11 mouse cellular contexts compared by ENCODE assay signal in the genomic region with DNA sequence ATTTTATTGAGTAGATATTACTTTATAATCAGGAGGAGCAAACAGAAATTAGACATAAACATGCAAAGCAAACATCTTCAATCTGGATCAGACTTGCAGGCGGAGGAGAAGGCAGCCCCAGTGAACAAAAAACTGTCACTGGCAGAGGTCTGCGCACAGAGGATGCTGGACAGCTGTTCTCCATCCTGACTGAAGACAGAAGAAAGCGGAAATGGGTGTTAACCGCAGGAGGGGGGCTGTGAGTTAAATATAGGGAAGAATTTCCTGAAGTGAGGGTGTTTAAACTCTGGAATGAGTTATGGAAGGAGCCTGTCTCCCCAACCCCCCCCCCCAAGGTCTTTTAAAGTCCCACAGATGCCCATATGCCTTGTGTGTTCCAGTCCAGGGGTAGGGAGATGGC.
DNase-seq lines count a peak whose midpoint lies in the region; ATAC-seq and TF ChIP-seq lines count a peak whose summit lies in the region.
"Had no signal": no experiment of that assay in that cellular context is flagged by ENCODE, and none has a peak within 500 bp of the region (broad histone marks: within the 10 kb centered on the region; RNA-seq: fewer than 3 reads in every experiment).

No protein-coding gene starts in this region.

- H3K27ac ChIP-seq in liver, adult 2 months (replicated peaks; ENCODE audit: insufficient read depth, low read depth, low read length), result no peak overlapping the region
- H3K27ac ChIP-seq in stomach, embryonic 16.5 days (ENCODE audit: low read length), result peak overlapping the region; percentile 50
- H3K27ac ChIP-seq in midbrain, embryonic 11.5 days (ENCODE audit: low read depth, low read length), result no peak overlapping the region
- no peak overlapping the region for H3K27ac ChIP-seq in forebrain, embryonic 14.5 days (ENCODE audit: low read depth, low read length)

- H3K4me2 ChIP-seq in stomach, embryonic 16.5 days (ENCODE audit: low read depth, low read length), result no peak overlapping the region
- no peak overlapping the region for H3K4me2 ChIP-seq in midbrain, embryonic 11.5 days
- no peak overlapping the region for H3K4me2 ChIP-seq in forebrain, embryonic 14.5 days (ENCODE audit: low read length)

- no peak for TF ChIP-seq POLR2A in liver, adult 2 months (IDR thresholded peaks at IDR 0.05; ENCODE audit: extremely low read depth, insufficient read depth, low read length)

- H3K36me3 ChIP-seq in liver, adult 2 months (ENCODE audit: control insufficient read depth, insufficient read depth, low read length), result no peaks in the 10 kb centered on the region; the same call in 1 of the 2 replicates
- no peaks in the 10 kb centered on the region for H3K36me3 ChIP-seq in stomach, embryonic 16.5 days (ENCODE audit: control insufficient read depth, insufficient read depth, low read length)
- no peaks in the 10 kb centered on the region for H3K36me3 ChIP-seq in midbrain, embryonic 11.5 days (ENCODE audit: control insufficient read depth, insufficient read depth, low read length)
- H3K36me3 ChIP-seq in forebrain, embryonic 14.5 days (ENCODE audit: control insufficient read depth, insufficient read depth, low read length), result no peaks in the 10 kb centered on the region

- intact Hi-C loops in heart, postnatal 14 days (cut with DNase I), result no loop called here

- DNase-seq in liver, adult 2 months (ENCODE audit: extremely low read depth, low read depth, low spot score), result peak; percentile 21
- no peak for DNase-seq in liver
- peak; percentile 31 to 57 for DNase-seq in heart, postnatal 14 days
- DNase-seq in kidney, postnatal 4 days, result peak; percentile 68 to 80
- DNase-seq in midbrain, embryonic 11.5 days (ENCODE audit: low spot score, missing footprints), result no peak
- DNase-seq in spleen, adult 12 weeks (ENCODE audit: low spot score), result no peak
- no peak for DNase-seq in forebrain, embryonic 14.5 days (ENCODE audit: low spot score)
- DNase-seq: cerebellum, postnatal 25 days; layer of hippocampus, postnatal 36 days had no signal

- H3K79me2 ChIP-seq in liver, adult 2 months (ENCODE audit: control insufficient read depth, insufficient read depth, low read length), result no peaks in the 10 kb centered on the region; the same call in 1 of the 2 replicates

- no peak overlapping the region for H3K9ac ChIP-seq in liver, adult 2 months (ENCODE audit: low read depth, low read length)
- H3K9ac ChIP-seq in stomach, embryonic 16.5 days (ENCODE audit: low read length), result no peak overlapping the region
- no peak overlapping the region for H3K9ac ChIP-seq in midbrain, embryonic 11.5 days (ENCODE audit: low read length)
- no peak overlapping the region for H3K9ac ChIP-seq in forebrain, embryonic 14.5 days (ENCODE audit: low read length)

- H3K9me3 ChIP-seq in stomach, embryonic 16.5 days (replicated peaks; ENCODE audit: control insufficient read depth, low read length), result peaks cover 5% of the 10 kb centered on the region; the same call in 1 of the 2 replicates
- no peaks in the 10 kb centered on the region for H3K9me3 ChIP-seq in midbrain, embryonic 11.5 days (ENCODE audit: control insufficient read depth, low read length)
- no peaks in the 10 kb centered on the region for H3K9me3 ChIP-seq in forebrain, embryonic 14.5 days (replicated peaks; ENCODE audit: control insufficient read depth, low read length)

- H3K4me1 ChIP-seq in liver, adult 2 months (ENCODE audit: control insufficient read depth, insufficient read depth, low read length), result peaks cover 10% of the 10 kb centered on the region; the same call in 1 of the 2 replicates
- peaks cover 43% of the 10 kb centered on the region for H3K4me1 ChIP-seq in stomach, embryonic 16.5 days (ENCODE audit: control insufficient read depth, insufficient read depth, low read length)
- H3K4me1 ChIP-seq in midbrain, embryonic 11.5 days (ENCODE audit: control insufficient read depth, insufficient read depth, low read length), result peaks cover 3% of the 10 kb centered on the region; the same call in 1 of the 2 replicates
- H3K4me1 ChIP-seq in forebrain, embryonic 14.5 days (ENCODE audit: control insufficient read depth, insufficient read depth, low read length), result no peaks in the 10 kb centered on the region; the same call in 1 of the 2 replicates

- WGBS in liver, adult 2 months, result 86% methylated on average over 4 of the region's 4 CpGs
- WGBS in stomach, embryonic 16.5 days, result 43% methylated on average over 4 of the region's 4 CpGs
- 87% methylated on average over 4 of the region's 4 CpGs for WGBS in midbrain, embryonic 11.5 days
- 93% methylated on average over 4 of the region's 4 CpGs for WGBS in forebrain, embryonic 14.5 days

- no peaks in the 10 kb centered on the region for H3K27me3 ChIP-seq in liver, adult 2 months (ENCODE audit: control insufficient read depth, insufficient read depth, low read length)
- H3K27me3 ChIP-seq in stomach, embryonic 16.5 days (ENCODE audit: control insufficient read depth, insufficient read depth, low read length), result no peaks in the 10 kb centered on the region
- H3K27me3 ChIP-seq in midbrain, embryonic 11.5 days (ENCODE audit: control insufficient read depth, insufficient read depth, low read length), result no peaks in the 10 kb centered on the region
- H3K27me3 ChIP-seq in forebrain, embryonic 14.5 days (replicated peaks; ENCODE audit: control insufficient read depth, insufficient read depth, low read length), result no peaks in the 10 kb centered on the region
- H3K27me3 ChIP-seq: Patski had no signal

- peak; percentile 72 for ATAC-seq in stomach, embryonic 16.5 days (ENCODE audit: insufficient read depth, low FRiP score)
- ATAC-seq in midbrain, embryonic 11.5 days (ENCODE audit: low FRiP score), result no peak
- ATAC-seq in forebrain, embryonic 14.5 days, result no peak
- ATAC-seq: Patski had no signal

- no peak for TF ChIP-seq CTCF in liver, adult 2 months (IDR thresholded peaks at IDR 0.05; ENCODE audit: low read depth, low read length)

- no peak overlapping the region for H3K4me3 ChIP-seq in liver, adult 2 months (ENCODE audit: insufficient read depth, low read depth, low read length)
- H3K4me3 ChIP-seq in stomach, embryonic 16.5 days (replicated peaks; ENCODE audit: low read length), result no peak overlapping the region
- H3K4me3 ChIP-seq in midbrain, embryonic 11.5 days (ENCODE audit: low read depth, low read length), result no peak overlapping the region
- H3K4me3 ChIP-seq in forebrain, embryonic 14.5 days (ENCODE audit: low read depth, low read length), result no peak overlapping the region

Comparison
In these comparisons a context has a peak if more than half of its experiments do, and no peak if none do; other contexts are left out.
1. DNase-seq: peak in liver, adult 2 months (single experiment), heart, postnatal 14 days (2 of 2) and kidney, postnatal 4 days (2 of 2); none in liver (single experiment), midbrain, embryonic 11.5 days (single experiment), spleen, adult 12 weeks (single experiment) and forebrain, embryonic 14.5 days (single experiment).